Mouse (Mus musculus) thymus, postnatal 14 days (tissue): ENCODE data around the gene Sapcd1.

ENCODE experiments used
- DNase-seq: peaks from one replicate; pipeline ENCODE4 v3.0.0; 2021

Sapcd1 gene

GRCm38 (mm10) chr17:35027277-35028068 is at the start of gene Sapcd1:
Gene Sapcd1, minus strand, starts transcription at chr17:35028016.
- peak; percentile 39 for DNase-seq

GRCm38 (mm10) chr17:35077285-35077684 is 49.5 kb upstream of the Sapcd1 start:
- DNase-seq, result no peak

- DNase-seq, result no peak
Observed at GRCm38 (mm10) chr17:35076507-35077176, 48.8 kb upstream of the Sapcd1 start, which contains the start of gene Ly6g6e. Gene Ly6g6e, plus strand, starts transcription at chr17:35076902.

- DNase-seq, result peak; percentile 61
Observed at GRCm38 (mm10) chr17:35074097-35074496, 46.3 kb upstream of the Sapcd1 start.

GRCm38 (mm10) chr17:35071454-35071853 is 43.6 kb upstream of the Sapcd1 start:
- DNase-seq, result no peak

- DNase-seq, result peak; percentile 80
Observed at GRCm38 (mm10) chr17:35070556-35071229, 42.9 kb upstream of the Sapcd1 start.

GRCm38 (mm10) chr17:35068213-35068914 is 40.5 kb upstream of the Sapcd1 start:
- no peak for DNase-seq

GRCm38 (mm10) chr17:35066084-35066483 is 38.3 kb upstream of the Sapcd1 start, which contains the start of gene Mpig6b:
Gene Mpig6b, minus strand, starts transcription at chr17:35066184.
- DNase-seq, result no peak

- DNase-seq, result peak; percentile 42
Observed at GRCm38 (mm10) chr17:35064951-35065947, 37.4 kb upstream of the Sapcd1 start, which contains the start of gene Ly6g6c. Gene Ly6g6c, plus strand, starts transcription at chr17:35065388.

GRCm38 (mm10) chr17:35064378-35064877 is 36.6 kb upstream of the Sapcd1 start:
- DNase-seq, result no peak

GRCm38 (mm10) chr17:35063466-35063865 is 35.6 kb upstream of the Sapcd1 start:
- DNase-seq, result no peak

GRCm38 (mm10) chr17:35061299-35061698 is 33.5 kb upstream of the Sapcd1 start:
- DNase-seq, result no peak

- no peak for DNase-seq
Observed at GRCm38 (mm10) chr17:35060737-35061297, 33.0 kb upstream of the Sapcd1 start.

GRCm38 (mm10) chr17:35060071-35060470 is 32.3 kb upstream of the Sapcd1 start:
- no peak for DNase-seq

GRCm38 (mm10) chr17:35058911-35059892 is 31.4 kb upstream of the Sapcd1 start, which contains the start of gene Ddah2:
Gene Ddah2, plus strand, starts transcription at chr17:35059035.
- DNase-seq, result peak; percentile 94

GRCm38 (mm10) chr17:35058316-35058715 is 30.5 kb upstream of the Sapcd1 start:
- no peak for DNase-seq

GRCm38 (mm10) chr17:35057090-35057489 is 29.3 kb upstream of the Sapcd1 start:
- no peak for DNase-seq

GRCm38 (mm10) chr17:35055691-35056495 is 28.1 kb upstream of the Sapcd1 start:
- no peak for DNase-seq
